Mouse (Mus musculus): ENCODE results near the gene Olfr995.

GRCm38 (mm10) chr2:85466801-85467325 is 23.4 kb upstream of the Olfr995 start:
- TF ChIP-seq EP300 (IDR thresholded peaks at IDR 0.05; ENCODE audit: low read depth) = no peak
- TF ChIP-seq CTCF (IDR thresholded peaks at IDR 0.05; ENCODE audit: low read depth) = no peak
